Mouse (Mus musculus): ENCODE data around the gene Polr3b.

The Polr3b gene

DNA sequence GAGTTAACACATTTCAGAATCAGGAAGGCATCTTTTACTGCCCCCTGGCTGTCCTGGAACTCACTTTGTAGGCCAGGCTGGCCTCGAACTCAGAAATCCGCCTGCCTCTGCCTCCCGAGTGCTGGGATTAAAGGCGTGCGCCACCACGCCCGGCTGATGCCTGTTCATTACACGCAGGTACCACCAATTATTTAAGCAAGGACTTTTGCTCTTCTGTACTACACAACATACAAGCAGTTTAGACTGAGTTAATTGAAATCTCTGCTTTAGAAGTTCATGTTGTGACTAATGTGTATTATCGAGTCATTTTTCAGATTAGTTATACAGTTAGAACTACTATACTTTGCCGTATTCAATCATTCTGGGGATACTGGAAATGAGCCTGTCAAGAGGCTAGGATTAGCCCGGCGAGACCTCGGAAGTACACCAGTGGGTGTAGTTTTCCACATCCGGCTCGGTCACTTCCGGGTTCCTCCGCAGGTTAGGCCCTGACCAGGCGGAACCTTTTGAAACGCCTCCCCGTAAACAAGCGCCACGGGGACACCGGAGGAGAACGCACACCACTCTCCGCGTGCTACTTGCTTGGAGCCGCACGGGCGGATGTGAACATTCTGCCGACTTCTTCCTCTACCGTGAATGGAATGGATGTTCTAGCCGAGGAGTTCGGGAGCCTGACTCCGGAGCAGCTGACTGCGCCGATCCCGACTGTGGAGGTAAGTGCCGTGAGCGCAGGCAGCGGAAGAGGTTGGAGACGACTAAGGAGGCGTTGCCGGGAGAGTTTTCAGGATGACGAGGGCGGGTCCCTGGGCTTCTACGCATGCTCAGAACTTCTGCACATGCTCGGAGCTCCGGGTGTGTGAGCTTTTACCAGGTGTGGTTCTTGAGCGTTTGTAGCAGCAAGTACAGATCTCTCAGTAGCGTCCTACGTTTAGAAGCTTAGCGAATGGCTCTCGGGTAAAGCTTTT is at the start of gene Polr3b:
Gene Polr3b (plus strand): TSS at position 467 of the 965 bp plus-strand sequence.
- DNase-seq (ENCODE audit: low read depth, low spot score): peak; percentile 98

DNA sequence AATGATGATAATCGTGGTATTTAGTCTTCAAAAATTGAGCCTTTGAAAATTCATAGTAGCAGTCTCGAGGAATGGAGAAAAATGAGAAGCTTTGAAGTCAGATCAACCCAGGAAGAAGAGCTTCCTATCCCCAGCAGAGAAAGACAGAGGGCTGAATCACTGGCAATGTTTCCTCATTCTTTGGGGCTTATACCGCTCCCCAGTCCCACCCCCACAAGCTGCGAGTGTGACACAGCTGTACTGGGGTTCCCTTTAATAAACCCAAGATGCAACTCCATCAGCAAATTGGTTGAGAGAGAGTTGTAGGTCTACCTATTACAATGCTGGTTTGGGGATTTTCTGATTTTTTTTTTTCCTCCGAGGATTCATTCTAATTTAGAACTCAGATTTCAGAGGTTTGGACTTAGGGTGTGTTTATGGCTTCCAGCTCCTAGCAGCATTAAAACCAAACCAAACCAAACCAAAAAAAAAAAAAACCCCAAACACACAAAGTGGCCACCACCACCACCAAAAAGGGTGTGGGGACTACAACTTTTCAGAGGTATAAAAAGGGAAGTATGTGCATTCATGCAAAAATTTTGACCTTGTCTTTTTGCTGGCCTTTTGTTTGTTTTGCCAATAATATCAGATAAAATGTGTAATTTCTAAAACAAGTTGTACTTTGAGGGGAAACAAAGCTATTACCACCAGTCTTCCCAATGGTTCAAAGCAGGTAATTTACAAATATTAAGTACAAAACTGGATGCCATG is 48.2 kb upstream of the Polr3b start:
- no peak for DNase-seq (ENCODE audit: low read depth, low spot score)

DNA sequence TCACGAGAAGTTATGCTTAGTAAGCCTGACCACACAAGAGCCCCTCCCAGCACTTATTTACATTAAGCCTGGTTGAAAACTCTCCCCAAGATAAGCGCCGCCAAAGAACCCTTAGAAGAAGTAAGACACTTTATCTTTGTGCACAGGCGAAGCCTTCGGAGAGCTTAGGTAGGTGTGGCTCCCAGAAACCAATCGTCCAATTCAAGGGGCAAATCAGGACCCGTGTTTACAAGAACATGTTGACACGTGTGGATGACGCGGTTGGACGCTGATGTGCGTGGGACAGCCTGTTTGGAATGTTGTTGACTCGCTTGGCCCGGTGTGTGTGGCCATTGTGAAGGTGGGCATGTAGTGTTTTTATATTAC is 46.1 kb upstream of the Polr3b start:
- DNase-seq (ENCODE audit: low read depth, low spot score): peak; percentile 87

GRCm38 (mm10) chr10:84576395-84577070 is 45.6 kb upstream of the Polr3b start, which contains the start of gene Tcp11l2:
Tcp11l2 (plus strand) TSS chr10:84576626.
- DNase-seq (ENCODE audit: low read depth, low spot score): peak; percentile 95

DNA sequence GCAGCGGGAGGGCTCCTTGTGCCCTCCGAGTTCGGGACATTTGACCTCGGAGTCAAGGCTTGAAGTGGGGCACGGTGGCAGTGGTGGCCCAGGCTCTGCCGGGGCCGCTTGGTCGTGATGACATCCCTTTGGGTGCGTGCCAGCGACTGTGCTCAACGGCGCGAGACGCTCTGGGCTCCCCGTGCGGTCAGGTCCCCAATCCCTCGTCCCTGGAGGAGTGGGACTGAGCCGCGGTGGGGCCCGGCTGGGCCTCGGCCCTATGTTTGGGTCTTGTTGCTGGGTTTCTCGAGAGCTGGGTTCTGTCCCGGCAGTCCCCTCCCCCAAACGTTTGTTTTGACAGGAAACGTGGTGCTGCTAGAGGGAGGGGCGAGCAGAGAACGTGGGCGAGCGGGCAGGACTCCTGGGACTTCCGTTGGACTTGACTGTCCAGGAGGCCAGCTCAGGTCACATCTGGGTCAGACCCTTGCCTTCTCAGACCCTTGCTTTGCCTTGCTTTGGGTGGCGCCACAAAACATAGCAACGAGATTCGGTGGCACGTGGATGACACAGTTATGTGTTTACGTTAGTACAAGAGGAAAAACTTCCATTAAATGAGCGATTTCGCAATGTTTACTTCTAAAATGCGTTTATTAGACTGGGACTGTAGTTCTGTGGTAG is 44.9 kb upstream of the Polr3b start:
- peak; percentile 38 for DNase-seq (ENCODE audit: low read depth, low spot score)

GRCm38 (mm10) chr10:84578738-84579137 is 43.4 kb upstream of the Polr3b start:
- DNase-seq (ENCODE audit: low read depth, low spot score): no peak

DNA sequence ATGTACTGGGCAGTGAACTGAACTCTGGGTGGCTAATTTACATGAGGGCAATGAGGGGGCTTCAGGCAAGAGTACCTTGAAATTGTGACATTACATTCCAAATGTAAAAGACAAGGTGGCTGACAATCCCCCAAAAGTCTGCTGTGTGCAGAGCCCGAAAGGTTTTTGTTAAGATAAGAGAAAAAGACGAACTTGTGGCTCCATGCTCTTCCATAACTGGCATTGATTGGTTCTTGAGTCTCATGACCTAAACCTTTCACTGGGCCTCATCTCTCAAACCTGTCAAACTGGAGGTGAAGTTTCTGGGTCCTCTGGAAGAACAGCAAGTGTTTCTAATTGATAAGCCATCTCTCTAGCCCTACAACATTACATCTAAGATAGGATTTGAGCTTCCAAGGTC is 42.6 kb upstream of the Polr3b start:
- no peak for DNase-seq (ENCODE audit: low read depth, low spot score)

DNA sequence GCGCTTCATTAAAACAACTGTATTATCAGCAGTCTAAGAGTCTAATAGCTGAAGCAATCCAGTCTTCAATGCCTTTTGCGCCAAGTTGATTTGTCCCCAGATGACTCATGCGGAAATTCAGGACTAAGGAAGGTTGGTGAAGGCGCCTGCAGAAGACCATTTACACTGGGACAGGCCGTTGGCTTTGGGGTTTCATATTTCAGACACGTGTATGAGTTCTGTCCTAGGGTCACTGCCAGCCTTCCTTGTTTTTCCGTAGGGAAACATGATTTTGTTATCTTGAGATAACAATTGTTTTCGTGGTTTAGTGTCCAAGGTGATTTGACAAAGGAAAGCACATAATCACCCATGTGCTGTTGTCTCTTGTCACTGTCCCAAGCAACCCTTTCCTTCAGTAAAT is 40.9 kb upstream of the Polr3b start:
- DNase-seq (ENCODE audit: low read depth, low spot score): no peak

- no peak for DNase-seq (ENCODE audit: low read depth, low spot score)
Measured at GRCm38 (mm10) chr10:84582236-84582635, 39.9 kb upstream of the Polr3b start.

GRCm38 (mm10) chr10:84584451-84585293 is 37.4 kb upstream of the Polr3b start:
- DNase-seq (ENCODE audit: low read depth, low spot score): no peak

DNA sequence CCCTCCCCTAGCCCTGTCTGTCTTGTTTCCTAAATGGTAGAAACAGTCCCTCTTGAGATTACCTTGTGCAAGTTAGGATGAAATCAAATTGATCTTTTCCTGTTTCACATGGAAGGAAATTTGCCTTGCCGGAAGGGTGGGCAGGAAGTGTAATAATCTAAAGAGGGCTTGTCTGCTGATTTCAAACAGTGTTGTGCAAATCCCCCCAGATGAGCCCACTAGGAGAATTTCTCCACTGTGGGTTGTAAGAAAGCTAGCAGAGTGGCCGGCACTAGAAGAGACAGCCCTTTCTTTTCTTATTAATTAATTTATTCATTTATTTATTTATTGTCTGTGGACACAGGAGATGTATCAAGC is 36.8 kb upstream of the Polr3b start:
- no peak for DNase-seq (ENCODE audit: low read depth, low spot score)

DNA sequence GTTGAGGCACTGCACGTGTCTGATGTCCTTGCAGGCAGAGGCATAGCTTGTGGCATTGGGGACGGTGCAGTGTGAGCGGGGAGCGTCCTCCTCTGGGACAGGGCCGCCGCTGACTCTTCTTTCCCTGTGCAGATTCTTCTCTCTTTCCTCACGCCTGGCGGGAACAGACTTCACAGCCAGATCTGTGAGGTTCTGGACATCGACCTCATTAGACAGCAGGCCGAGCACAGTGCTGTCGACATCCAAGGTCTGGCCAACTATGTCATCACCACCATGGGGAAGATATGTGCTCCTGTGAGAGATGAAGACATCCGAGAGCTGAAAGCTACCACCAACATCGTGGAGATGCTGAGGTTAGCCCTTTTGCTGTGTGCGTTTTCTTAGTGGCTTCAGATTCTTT is 31.1 kb upstream of the Polr3b start:
- DNase-seq (ENCODE audit: low read depth, low spot score): no peak

GRCm38 (mm10) chr10:84591640-84592148 is 30.4 kb upstream of the Polr3b start:
- peak; percentile 26 for DNase-seq (ENCODE audit: low read depth, low spot score)

GRCm38 (mm10) chr10:84592745-84593144 is 29.3 kb upstream of the Polr3b start:
- no peak for DNase-seq (ENCODE audit: low read depth, low spot score)

GRCm38 (mm10) chr10:84597127-84597785 is 24.8 kb upstream of the Polr3b start:
- no peak for DNase-seq (ENCODE audit: low read depth, low spot score)

DNA sequence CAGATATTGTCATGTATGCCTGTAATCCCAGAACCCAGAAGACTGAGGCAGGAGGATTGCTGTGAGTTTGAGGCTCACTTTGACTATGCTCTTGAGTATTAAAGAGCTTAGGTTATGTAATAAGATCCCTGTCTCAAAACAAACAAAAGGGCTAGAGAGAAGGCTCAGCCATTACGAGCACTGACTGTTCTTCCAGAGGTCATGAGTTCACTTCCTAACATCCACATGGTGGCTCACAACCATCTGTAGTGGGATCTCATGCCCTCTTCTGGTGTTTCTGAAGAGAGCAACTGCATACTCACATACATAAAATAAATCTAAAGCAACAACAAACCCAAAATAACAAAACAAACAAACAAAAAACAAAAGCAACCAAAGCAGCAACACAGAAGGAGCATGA is 23.9 kb upstream of the Polr3b start:
- peak; percentile 52 for DNase-seq (ENCODE audit: low read depth, low spot score)

GRCm38 (mm10) chr10:84600136-84600535 is 22.0 kb upstream of the Polr3b start:
- DNase-seq (ENCODE audit: low read depth, low spot score): no peak

- DNase-seq (ENCODE audit: low read depth, low spot score): no peak
Measured at GRCm38 (mm10) chr10:84604335-84604734, 17.8 kb upstream of the Polr3b start.

DNA sequence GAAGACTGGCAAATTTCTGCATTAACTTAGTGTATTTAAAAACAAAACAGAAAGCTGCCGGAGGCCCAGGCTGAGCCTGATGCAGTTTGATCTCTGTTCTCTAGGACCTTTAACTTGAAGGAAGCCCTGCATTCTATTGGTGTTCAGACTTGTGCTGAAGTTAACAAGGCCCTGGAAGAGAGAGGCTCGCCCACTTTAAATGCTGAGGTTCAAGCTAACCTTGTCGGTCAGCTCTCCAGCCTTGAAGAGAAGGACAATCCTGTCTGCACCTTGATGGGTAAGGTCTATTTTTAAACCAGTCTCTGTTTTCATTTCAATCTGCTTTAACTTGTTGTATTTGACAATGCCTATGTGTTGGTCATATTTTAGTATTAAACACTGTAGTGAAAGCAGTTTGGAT is 13.7 kb upstream of the Polr3b start:
- DNase-seq (ENCODE audit: low read depth, low spot score): no peak

- DNase-seq (ENCODE audit: low read depth, low spot score): no peak
Measured at GRCm38 (mm10) chr10:84610324-84610723, 11.8 kb upstream of the Polr3b start.

Measured in ES-CJ7 (cell line).